Mouse (Mus musculus) spleen, postnatal 4 days (tissue): ENCODE data around the gene Cldnd1.

Experiments
- DNase-seq, 2 experiments: peaks; one replicate each; pipeline ENCODE4 v3.0.0; 2022; ENCODE audit warnings: low spot score in 2 of 2

Cldnd1 gene

DNA sequence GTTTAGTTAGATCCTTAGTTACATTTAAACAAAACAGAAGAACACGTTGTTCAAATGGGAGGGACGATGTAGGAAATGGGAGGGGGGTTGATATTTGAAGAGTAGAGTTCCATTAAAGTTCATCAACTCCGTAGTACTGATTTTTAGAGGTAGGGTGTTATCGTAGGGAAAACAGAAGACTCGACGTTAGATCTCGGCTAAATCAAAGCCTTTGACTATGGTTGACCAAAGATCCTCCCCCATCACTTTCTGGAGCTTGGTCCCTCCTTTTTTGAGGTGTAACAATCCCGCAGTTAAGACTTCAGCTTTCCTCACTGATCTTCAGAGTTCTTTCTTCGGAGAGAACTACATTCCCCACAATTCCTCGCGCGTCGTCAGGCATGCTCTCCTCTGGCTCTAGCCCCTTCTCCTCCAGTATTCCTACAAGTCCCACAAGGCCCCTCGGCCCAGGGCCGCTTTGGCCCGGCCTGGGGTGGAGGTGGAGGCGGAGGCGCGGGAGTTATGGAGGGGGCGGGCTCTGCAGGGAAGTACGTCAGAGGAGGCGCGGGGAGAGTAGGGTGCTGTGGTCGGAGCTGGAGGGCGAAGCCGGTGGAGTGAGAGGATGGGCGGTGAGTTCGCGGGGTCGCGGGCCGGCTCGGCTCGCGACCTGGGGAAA is at the start of gene Cldnd1:
Cldnd1 (plus strand) TSS at position 434 of the 655 bp plus-strand sequence.
- DNase-seq, result peak; percentile 90 to 94

GRCm38 (mm10) chr16:58678660-58679059 is 49.0 kb upstream of the Cldnd1 start:
- DNase-seq, result peak in 1 of 2 experiments; percentile 58

DNA sequence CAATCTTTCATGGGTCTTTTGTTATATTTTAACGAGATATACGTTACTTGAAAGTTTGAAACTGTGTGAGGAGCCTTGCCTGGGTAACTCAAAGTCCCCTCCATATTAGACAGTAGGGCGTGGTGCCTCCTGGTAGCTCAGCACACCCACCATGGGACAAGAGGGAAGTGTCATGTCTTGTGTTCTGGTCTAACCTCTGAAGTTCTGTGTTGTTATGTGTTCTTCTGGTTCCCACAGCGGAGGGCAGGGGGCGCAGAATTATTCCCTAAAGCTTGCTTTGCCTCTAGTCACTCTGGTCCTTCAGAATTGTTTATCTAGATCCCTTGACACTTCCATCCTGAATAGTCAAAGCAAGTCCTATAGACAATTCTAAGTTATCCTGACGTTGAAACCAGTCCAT is 45.7 kb upstream of the Cldnd1 start:
- DNase-seq, result peak in 1 of 2 experiments; percentile 51

DNA sequence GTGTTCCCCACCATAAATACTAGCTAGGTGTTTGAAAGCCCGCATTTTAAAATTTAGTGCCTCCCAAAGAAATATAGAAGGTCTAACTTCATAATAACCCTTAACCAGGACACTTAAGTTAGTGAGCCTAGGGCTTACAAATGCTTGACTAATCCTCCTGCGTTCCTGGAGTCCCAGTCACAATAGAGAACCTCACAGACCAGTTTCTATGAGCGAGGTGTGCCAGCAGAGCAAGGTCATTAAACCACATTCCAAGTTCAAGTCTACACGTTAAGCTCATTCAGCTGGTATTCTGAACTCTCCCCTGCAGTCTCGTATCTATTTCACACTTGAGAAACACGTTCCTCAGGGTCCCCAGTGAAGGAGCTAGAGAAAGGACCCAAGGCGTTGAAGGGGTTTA is 44.8 kb upstream of the Cldnd1 start:
- peak in 1 of 2 experiments; percentile 44 for DNase-seq

GRCm38 (mm10) chr16:58683911-58684310 is 43.8 kb upstream of the Cldnd1 start:
- DNase-seq, result peak in 1 of 2 experiments; percentile 19

DNA sequence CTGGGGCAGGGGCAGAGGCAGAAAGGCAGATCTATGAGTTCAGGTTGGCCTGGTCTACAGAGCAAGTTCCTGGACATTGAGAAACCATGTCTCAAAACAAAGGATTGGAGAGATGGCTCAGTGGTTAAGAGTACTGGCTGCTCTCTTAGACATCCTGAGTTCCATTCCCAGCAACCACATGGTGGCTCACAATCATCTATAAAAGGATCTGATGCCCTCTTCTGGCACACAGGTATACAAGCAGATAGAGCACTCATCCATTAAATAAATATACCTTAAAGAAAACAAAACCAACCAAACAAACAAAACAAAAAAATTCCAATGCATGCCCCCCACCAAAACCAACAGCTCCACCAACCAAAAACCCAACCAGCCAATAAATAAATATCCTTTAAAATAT is 43.2 kb upstream of the Cldnd1 start:
- peak in 1 of 2 experiments; percentile 9 for DNase-seq

DNA sequence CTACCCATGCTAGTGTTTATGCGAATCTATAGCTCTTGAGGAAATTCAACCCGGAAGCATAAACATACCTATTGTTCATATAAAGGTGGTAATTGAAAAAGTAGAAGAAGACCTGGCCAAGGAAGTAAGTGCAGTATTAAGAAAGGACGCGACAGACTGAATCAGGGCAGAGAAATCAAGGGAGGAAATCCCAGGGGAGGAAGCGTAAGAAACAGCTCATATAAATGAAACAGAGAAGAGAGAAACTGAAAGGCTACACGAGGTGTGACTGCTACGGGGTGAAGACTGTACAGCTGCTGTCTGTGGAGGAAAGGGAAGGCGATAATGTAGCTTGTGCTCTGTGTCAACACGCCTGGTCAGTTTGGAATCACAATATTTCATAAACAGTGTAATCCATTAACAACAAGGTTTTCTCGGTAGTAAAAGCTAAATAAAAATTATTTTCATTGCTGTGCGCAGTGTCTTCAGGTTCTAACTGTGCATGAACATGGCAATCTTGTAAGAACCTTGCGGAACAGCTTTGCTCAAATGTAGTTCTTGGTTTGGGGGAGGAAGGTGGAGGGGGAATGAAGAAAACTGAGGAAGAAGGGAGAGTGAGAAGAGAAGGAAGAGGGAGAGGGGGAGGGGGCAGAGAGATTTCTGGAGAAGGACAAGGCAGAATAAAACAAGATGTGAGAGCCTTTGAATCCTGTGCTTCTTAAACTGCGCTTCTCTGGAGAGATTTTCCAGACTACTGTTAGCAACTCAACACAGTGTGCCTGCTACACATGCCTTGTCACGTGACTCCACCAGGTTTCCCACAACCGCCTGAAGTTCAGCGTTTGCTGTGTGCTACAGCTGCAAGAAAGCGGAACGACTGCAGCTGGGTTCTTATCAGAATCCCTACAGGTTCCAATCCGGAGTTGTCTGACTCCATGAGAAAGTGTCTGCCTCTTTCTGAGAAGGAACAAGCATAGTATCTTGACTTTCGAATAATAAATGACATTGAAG is 41.9 kb upstream of the Cldnd1 start:
- peak in 1 of 2 experiments; percentile 25 for DNase-seq

DNA sequence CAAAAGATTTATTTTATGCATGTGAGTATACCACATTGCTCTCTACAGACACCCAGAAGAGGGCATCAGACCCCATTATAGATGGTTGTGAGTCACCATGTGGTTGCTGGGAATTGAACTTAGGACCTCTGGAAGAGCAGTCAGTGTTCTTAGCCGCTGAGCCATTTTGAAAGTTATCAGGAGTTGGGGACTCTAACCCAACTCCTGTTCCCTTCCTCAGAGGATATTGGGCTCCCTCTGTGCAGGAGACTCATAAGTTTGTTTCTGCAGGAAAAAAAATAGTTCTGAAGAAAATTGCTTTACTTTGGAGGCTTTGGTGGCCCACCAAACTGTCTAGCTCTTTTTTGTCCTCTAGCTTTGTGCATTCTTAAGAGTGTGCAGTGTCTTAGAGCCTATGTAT is 39.2 kb upstream of the Cldnd1 start:
- no peak for DNase-seq

GRCm38 (mm10) chr16:58689555-58690169 is 38.0 kb upstream of the Cldnd1 start:
- DNase-seq, result no peak

GRCm38 (mm10) chr16:58690322-58690732 is 37.4 kb upstream of the Cldnd1 start:
- no peak for DNase-seq

DNA sequence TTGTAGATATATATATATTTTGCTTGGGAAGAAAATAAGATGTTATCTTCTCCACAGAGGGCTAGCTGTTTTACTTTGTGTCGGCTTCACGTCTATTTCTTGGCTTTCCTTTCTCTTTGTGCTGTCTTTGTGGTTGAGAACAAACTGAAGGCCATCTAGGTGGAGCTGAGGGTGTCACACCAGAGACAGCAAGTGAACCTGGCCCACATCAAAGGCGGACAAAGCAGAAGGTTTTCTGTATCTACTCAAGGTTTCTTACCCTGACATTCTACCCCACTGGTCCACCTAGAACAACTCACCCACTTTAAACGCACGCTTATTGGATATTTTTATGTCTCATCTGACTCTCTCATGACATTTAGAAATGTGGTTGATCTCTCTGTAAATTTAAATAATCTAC is 33.6 kb upstream of the Cldnd1 start:
- no peak for DNase-seq

DNA sequence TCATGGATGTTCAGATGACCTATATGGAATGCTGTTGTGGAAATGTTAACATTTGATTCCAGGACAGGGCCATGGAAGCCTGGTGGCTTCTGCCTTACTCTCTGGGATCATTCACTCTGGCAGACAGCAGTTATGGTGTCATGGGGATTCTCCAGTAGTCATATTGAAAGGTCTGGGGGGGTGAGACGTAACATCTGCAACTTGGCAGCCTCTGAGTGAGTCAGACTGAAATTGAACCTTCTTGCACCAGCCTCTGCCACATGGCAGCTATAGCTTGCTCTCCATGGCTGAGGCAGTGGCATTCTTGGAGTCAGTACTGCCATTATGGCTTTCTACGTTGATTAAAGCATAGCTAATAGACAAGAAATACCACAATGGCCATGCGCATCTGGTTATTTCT is 30.9 kb upstream of the Cldnd1 start:
- no peak for DNase-seq

DNA sequence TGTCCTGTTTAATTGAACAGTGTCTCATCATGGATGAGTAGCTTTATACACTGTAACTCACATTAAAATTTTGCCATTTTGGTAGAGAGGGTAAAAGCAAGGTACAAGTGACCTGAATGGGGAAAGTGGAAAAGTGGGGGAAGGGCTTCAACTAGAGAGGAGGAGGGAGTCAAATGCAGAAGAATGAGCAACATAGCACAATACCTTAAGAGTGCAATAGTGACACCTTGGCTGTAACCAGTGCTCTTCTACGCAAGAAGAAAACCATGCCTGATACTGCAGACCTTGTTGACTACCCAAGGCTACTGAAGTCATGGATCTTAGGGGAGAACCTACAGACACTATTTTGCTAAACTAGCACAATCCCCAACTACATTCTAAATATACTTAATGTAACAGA is 30.4 kb upstream of the Cldnd1 start:
- DNase-seq, result no peak

DNA sequence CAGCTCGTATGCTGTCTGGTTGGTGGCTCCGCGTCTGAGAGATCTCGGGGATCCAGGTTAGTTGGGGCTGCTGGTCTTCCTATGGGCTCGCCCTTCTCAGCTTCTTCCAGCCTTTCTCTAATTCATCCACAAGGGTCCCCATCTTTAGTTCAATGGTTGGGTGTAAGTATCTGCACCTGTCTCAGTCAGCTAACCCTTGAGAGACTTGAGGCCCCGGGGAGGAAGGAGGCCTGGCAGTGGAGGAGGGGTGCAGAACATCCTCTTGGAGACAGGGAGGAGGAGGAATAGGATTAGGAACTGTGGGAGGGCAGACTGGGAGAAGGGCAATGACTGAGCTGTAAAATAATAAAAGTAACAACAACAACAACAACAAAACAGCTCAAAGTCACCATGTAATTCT is 27.5 kb upstream of the Cldnd1 start:
- no peak for DNase-seq

GRCm38 (mm10) chr16:58700816-58701424 is 26.8 kb upstream of the Cldnd1 start:
- no peak for DNase-seq

GRCm38 (mm10) chr16:58701779-58702178 is 25.9 kb upstream of the Cldnd1 start:
- no peak for DNase-seq

DNA sequence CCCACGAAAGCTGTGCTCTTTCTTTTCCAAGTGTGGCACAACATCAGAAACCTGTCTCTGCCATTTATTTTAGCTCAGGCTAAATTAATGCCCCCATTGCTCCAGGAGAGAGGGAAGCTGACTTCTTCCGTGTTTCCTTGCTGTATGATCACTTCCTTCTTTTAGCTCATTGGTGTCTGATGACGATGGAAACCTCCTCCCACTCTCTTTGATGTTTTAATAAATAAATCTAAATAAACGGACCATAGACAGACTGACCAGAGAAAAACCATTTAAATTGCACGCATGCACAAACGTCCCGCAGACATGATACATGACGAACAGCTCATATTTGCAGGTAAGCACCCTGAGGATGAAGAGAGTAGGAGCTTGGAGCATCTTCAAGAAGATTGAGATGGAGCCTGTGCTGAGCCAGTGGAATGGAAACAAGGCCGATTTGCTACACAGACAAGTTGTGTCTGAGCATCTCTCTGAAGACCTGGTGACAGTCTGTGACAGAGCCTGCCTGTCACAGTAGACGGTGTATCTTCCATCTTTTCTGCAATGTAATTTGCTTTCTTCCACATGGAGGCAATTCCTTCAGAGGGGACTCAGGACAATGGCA is 25.3 kb upstream of the Cldnd1 start:
- no peak for DNase-seq

- no peak for DNase-seq
Measured at GRCm38 (mm10) chr16:58703382-58704124, 24.2 kb upstream of the Cldnd1 start.

- no peak for DNase-seq
Measured at GRCm38 (mm10) chr16:58704999-58705398, 22.7 kb upstream of the Cldnd1 start.

GRCm38 (mm10) chr16:58707276-58707905 is 20.3 kb upstream of the Cldnd1 start:
- DNase-seq, result no peak
